8 mouse cellular contexts compared by ENCODE assay signal in genomic region chr12:55495114-55495901, GRCm38 (mm10). TPM values are rescaled to one million over a fixed set of nuclear protein-coding genes. Genes with fewer than 3 reads are reported as not detected.
A peak's percentile ranks its signal among the peaks of the same experiment; 100 is the strongest.
DNase-seq lines count a peak whose midpoint lies in the region; TF ChIP-seq lines count a peak whose summit lies in the region.

No protein-coding gene starts in this region.

- peaks cover 2 to 8% of the 10 kb centered on the region in 2 experiments for H3K36me3 ChIP-seq in MEL (ENCODE audit: control insufficient read depth in 1 of 2, insufficient read depth in 2 of 2, low read length in 2 of 2)

- TF ChIP-seq POLR2A in MEL (IDR thresholded peaks at IDR 0.05; ENCODE audit: control insufficient read depth in 1 of 2, insufficient read depth in 1 of 2, low read depth in 1 of 2, low read length in 2 of 2, poor library complexity in 1 of 2): no peak

- no peak overlapping the region for H3K4me3 ChIP-seq in MEL (ENCODE audit: control insufficient read depth in 1 of 2, insufficient read depth in 1 of 2, low read depth in 2 of 2, low read length in 2 of 2)

- DNase-seq in layer of hippocampus, adult 11-12 months (ENCODE audit: low spot score): peak; percentile 72
- no peak for DNase-seq in layer of hippocampus, adult 9-10 months (ENCODE audit: low spot score)
- peak; percentile 86 for DNase-seq in MEL (ENCODE audit: low read depth, low spot score)
- peak; percentile 68 for DNase-seq in cerebellum, adult 11 months
- peak; percentile 53 for DNase-seq in gastrocnemius, postnatal 14 days
- DNase-seq in layer of hippocampus, postnatal 25 days (ENCODE audit: extremely low spot score in 1 of 2, low spot score in 1 of 2): peak; percentile 23 to 50
- DNase-seq in natural killer cell, adult 2 months (ENCODE audit: low spot score in 2 of 2): peak; percentile 67 to 75
- peak; percentile 74 to 82 for DNase-seq in thymus, postnatal 10 days (ENCODE audit: low spot score in 2 of 2)

- no peak overlapping the region for H3K27ac ChIP-seq in MEL (ENCODE audit: control insufficient read depth, low read depth, low read length)

- intact Hi-C loops in gastrocnemius, postnatal 14 days (cut with DNase I; ENCODE audit: low total_unique reads): loop anchor here (5.0 kb wide), 1 partner anchor 128 kb away; no protein-coding TSS in a partner anchor

- H3K9ac ChIP-seq in MEL (ENCODE audit: control insufficient read depth, low read depth, low read length, poor library complexity, severe bottlenecking): no peak overlapping the region

- peaks cover 10% of the 10 kb centered on the region for H3K79me2 ChIP-seq in MEL (ENCODE audit: control insufficient read depth, insufficient read depth, low read length, poor library complexity)

- H3K27me3 ChIP-seq in MEL (ENCODE audit: control insufficient read depth in 1 of 2, insufficient read depth in 2 of 2, low read length in 2 of 2): no peaks in the 10 kb centered on the region

- no peaks in the 10 kb centered on the region for H3K9me3 ChIP-seq in MEL (replicated peaks; ENCODE audit: insufficient read depth, low read length)

- TF ChIP-seq EP300 in MEL (IDR thresholded peaks at IDR 0.05; ENCODE audit: low read depth in 1 of 2, low read length in 2 of 2): no peak

- peak; percentile 55 to 93 (median 80) for TF ChIP-seq CTCF in MEL (IDR thresholded peaks at IDR 0.05 in 2 of 3, conservative IDR thresholded peaks at IDR 0.05 in 1 of 3; ENCODE audit: control insufficient read depth in 1 of 3, insufficient read depth in 1 of 3, low read depth in 2 of 3, low read length in 3 of 3, poor library complexity in 1 of 3, severe bottlenecking in 1 of 3)

- H3K4me1 ChIP-seq in MEL (ENCODE audit: control insufficient read depth in 1 of 2, insufficient read depth in 2 of 2, low read length in 2 of 2): peaks cover 0 to 13% of the 10 kb centered on the region in 2 experiments; a peak in 3 of 4 replicates

- peak; percentile 84 for TF ChIP-seq RAD21 in MEL (IDR thresholded peaks at IDR 0.05; ENCODE audit: low read depth, low read length)

TF ChIP-seq in MEL, 35 proteins besides CTCF, POLR2A, EP300 and RAD21:
- TF ChIP-seq CHD2 (IDR thresholded peaks at IDR 0.05; ENCODE audit: low read length) (no peak), TAL1 (IDR thresholded peaks at IDR 0.05; ENCODE audit: low read length) (no peak), ZNF384 (IDR thresholded peaks at IDR 0.05; ENCODE audit: low read depth, low read length) (peak; percentile 77), MAX (IDR thresholded peaks at IDR 0.05; ENCODE audit: low read length) (no peak), MAZ (IDR thresholded peaks at IDR 0.05; ENCODE audit: low read depth, low read length) (peak; percentile 68; the same call in 1 of the 2 replicates), ETS1 (IDR thresholded peaks at IDR 0.05; ENCODE audit: low read depth, low read length) (peak; percentile 32; the same call in 1 of the 2 replicates), MYC (IDR thresholded peaks at IDR 0.05; ENCODE audit: low read depth, low read length) (0 out of 2 replicates have a peak, but pooled peaks have one; percentile 51), USF1 (IDR thresholded peaks at IDR 0.05; ENCODE audit: low read depth, low read length) (no peak), ZC3H11A (IDR thresholded peaks at IDR 0.05; ENCODE audit: low read depth, low read length) (peak; percentile 93), HCFC1 (IDR thresholded peaks at IDR 0.05; ENCODE audit: low read depth, low read length) (peak; percentile 40; the same call in 1 of the 2 replicates), GATA1 (IDR thresholded peaks at IDR 0.05; ENCODE audit: low read depth, low read length) (no peak), KAT2A (conservative IDR thresholded peaks at IDR 0.05; ENCODE audit: low read depth, low read length) (no peak), MEF2A (IDR thresholded peaks at IDR 0.05; ENCODE audit: extremely low read depth, insufficient replicate concordance, low read depth, low read length, poor library complexity, severe bottlenecking) (no peak), TBP (IDR thresholded peaks at IDR 0.05; ENCODE audit: low read depth, low read length) (no peak), SIN3A (IDR thresholded peaks at IDR 0.05; ENCODE audit: low read length) (peak; percentile 79; the same call in 1 of the 2 replicates), MXI1 (IDR thresholded peaks at IDR 0.05; ENCODE audit: low read depth, low read length) (peak; percentile 60), UBTF (IDR thresholded peaks at IDR 0.05; ENCODE audit: borderline replicate concordance, insufficient read depth, low read depth, low read length) (no peak), SMC3 (IDR thresholded peaks at IDR 0.05; ENCODE audit: low read depth, low read length) (peak; percentile 99), ZKSCAN1 (IDR thresholded peaks at IDR 0.05; ENCODE audit: low read depth, low read length) (no peak), ELF1 (IDR thresholded peaks at IDR 0.05; ENCODE audit: low read depth, low read length) (no peak)
TF ChIP-seq in MEL: peak in this region for 9.

RNA-seq across cellular contexts. Expression of gene Nfkbia, which starts 2.9 kb away (rescaled TPM):
- 8.1 and 9.3 TPM in 2 replicates for total RNA-seq in MEL (2012; rRNA removed)
- 10 to 100 TPM in 1 of 2 experiments, not detected in 1; 15.9 TPM for polyA plus RNA-seq in MEL (2012; ENCODE audit: insufficient read depth in 1 of 2, insufficient read length in 2 of 2, low read depth in 1 of 2, low replicate concordance in 2 of 2, missing spikeins in 1 of 2)
- total RNA-seq in gastrocnemius, postnatal 14 days (2021): 10 to 100 TPM; 22.8 to 38.3 TPM
- 10 to 100 TPM; 26.8 to 44.1 TPM for total RNA-seq in layer of hippocampus, postnatal 25 days (2021)
